Mouse (Mus musculus) cerebellum, adult 2 months (tissue): ENCODE data around the gene Tpcn1.

Experiments
- CTCF ChIP-seq: fragments of 200-500 bp; IDR thresholded peaks from 2 replicates; pipeline ENCODE4 v1.5.1; 2011; ENCODE audit warnings: low read depth, mild to moderate bottlenecking, control low read depth, low read length, moderate library complexity, borderline replicate concordance; ENCODE audit not compliant: insufficient read depth
- POLR2A ChIP-seq: fragments of 200-500 bp; IDR thresholded peaks from 2 replicates; pipeline ENCODE4 v1.6.1; 2011; ENCODE audit warnings: low read length, control low read depth, borderline replicate concordance; ENCODE audit not compliant: insufficient read depth

GRCm38 (mm10) chr5:120536632-120537031 is 51.8 kb downstream of the Tpcn1 start:
- no peak for TF ChIP-seq POLR2A
- TF ChIP-seq CTCF = no peak
